ENCODE assay signal across 25 mouse cellular contexts in the genomic region with DNA sequence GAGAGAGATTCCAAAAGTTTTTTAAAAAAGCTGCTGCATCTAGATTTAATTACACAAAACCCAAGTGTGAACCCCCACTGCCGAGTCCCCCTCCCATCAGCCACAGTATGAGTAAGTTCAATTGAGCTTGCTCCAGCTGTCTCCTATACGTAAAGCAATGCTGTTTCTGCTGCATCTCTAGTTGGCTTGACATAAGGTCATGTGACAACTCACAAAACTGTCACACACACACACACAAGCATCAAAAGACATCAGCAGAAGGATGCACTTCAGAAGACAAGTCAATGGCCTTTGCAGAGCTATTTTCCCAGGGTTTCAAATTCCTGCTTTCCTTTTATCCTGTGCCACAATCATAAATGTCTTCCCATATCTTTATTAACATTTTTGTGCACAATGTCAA. TPM values are rescaled to one million over a fixed set of nuclear protein-coding genes. Genes with fewer than 3 reads are reported as not detected.
A peak's percentile ranks its signal among the peaks of the same experiment; 100 is the strongest.
DNase-seq lines count a peak whose midpoint lies in the region; ATAC-seq and TF ChIP-seq lines count a peak whose summit lies in the region.
"Had no signal": no experiment of that assay in that cellular context is flagged by ENCODE, and none has a peak within 500 bp of the region (broad histone marks: within the 10 kb centered on the region; RNA-seq: fewer than 3 reads in every experiment).

No protein-coding gene starts in this region.

- no peak overlapping the region for H3K4me3 ChIP-seq in kidney, embryonic 15.5 days (replicated peaks)
- no peak overlapping the region for H3K4me3 ChIP-seq in kidney, embryonic 14.5 days (ENCODE audit: low read length)
- H3K4me3 ChIP-seq in kidney, postnatal 0 days (replicated peaks; ENCODE audit: low read depth, low read length) = no peak overlapping the region
- no peak overlapping the region for H3K4me3 ChIP-seq in lung, embryonic 15.5 days
- no peak overlapping the region for H3K4me3 ChIP-seq in lung, postnatal 0 days (ENCODE audit: low read depth, low read length)
- no peak overlapping the region for H3K4me3 ChIP-seq in lung, adult 2 months (replicated peaks; ENCODE audit: extremely low read depth, low read depth, low read length)
- H3K4me3 ChIP-seq: embryonic facial prominence, embryonic 10.5 days; embryonic facial prominence, embryonic 12.5 days; forebrain, embryonic 13.5 days had no signal

- no peaks in the 10 kb centered on the region for H3K36me3 ChIP-seq in kidney, embryonic 15.5 days
- no peaks in the 10 kb centered on the region for H3K36me3 ChIP-seq in kidney, embryonic 14.5 days (ENCODE audit: control insufficient read depth, insufficient read depth, low read length)
- H3K36me3 ChIP-seq in kidney, postnatal 0 days (ENCODE audit: insufficient read depth, low read length) = no peaks in the 10 kb centered on the region
- H3K36me3 ChIP-seq in lung, embryonic 15.5 days = no peaks in the 10 kb centered on the region
- no peaks in the 10 kb centered on the region for H3K36me3 ChIP-seq in lung, postnatal 0 days (ENCODE audit: insufficient read depth, low read length)
- H3K36me3 ChIP-seq: embryonic facial prominence, embryonic 10.5 days; embryonic facial prominence, embryonic 12.5 days; G1E had no signal

- no peak overlapping the region for H3K27ac ChIP-seq in kidney, embryonic 15.5 days
- H3K27ac ChIP-seq in kidney, embryonic 14.5 days (ENCODE audit: low read depth, low read length) = no peak overlapping the region
- no peak overlapping the region for H3K27ac ChIP-seq in kidney, postnatal 0 days
- no peak overlapping the region for H3K27ac ChIP-seq in lung, embryonic 15.5 days
- no peak overlapping the region for H3K27ac ChIP-seq in lung, postnatal 0 days (ENCODE audit: low read length)
- H3K27ac ChIP-seq: embryonic facial prominence, embryonic 10.5 days; embryonic facial prominence, embryonic 12.5 days; forebrain, embryonic 13.5 days had no signal

- TF ChIP-seq EP300 in lung, postnatal 0 days (IDR thresholded peaks at IDR 0.05) = no peak

- no peaks in the 10 kb centered on the region for H3K27me3 ChIP-seq in kidney, embryonic 15.5 days
- no peaks in the 10 kb centered on the region for H3K27me3 ChIP-seq in kidney, embryonic 14.5 days (ENCODE audit: control insufficient read depth, insufficient read depth, low read length)
- no peaks in the 10 kb centered on the region for H3K27me3 ChIP-seq in kidney, postnatal 0 days (ENCODE audit: insufficient read depth, low read length)
- no peaks in the 10 kb centered on the region for H3K27me3 ChIP-seq in lung, embryonic 15.5 days
- no peaks in the 10 kb centered on the region for H3K27me3 ChIP-seq in lung, postnatal 0 days (replicated peaks; ENCODE audit: insufficient read depth, low read length)
- H3K27me3 ChIP-seq: CH12.LX; embryonic facial prominence, embryonic 12.5 days; forebrain, embryonic 13.5 days; Patski had no signal

- peak; percentile 73 for ATAC-seq in kidney, embryonic 15.5 days (replicated peaks; ENCODE audit: low FRiP score)
- ATAC-seq in kidney, embryonic 14.5 days (ENCODE audit: low FRiP score, low TSS enrichment) = no peak
- no peak for ATAC-seq in kidney, postnatal 0 days (replicated peaks; ENCODE audit: low FRiP score, low read depth)
- peak; percentile 55; the same call in 1 of the 2 replicates for ATAC-seq in lung, embryonic 15.5 days (ENCODE audit: borderline replicate concordance, extremely low read depth, low FRiP score, low TSS enrichment)
- ATAC-seq in lung, postnatal 0 days = peak; percentile 49
- ATAC-seq: activated CD4-positive, CD25-positive, alpha-beta regulatory T cell, adult 4 months; CD4-positive, CD25-positive, alpha-beta regulatory T cell, adult 4 months; forebrain, embryonic 13.5 days; Patski had no signal

- peaks cover 4% of the 10 kb centered on the region for H3K4me1 ChIP-seq in kidney, embryonic 15.5 days
- H3K4me1 ChIP-seq in kidney, embryonic 14.5 days (ENCODE audit: control insufficient read depth, insufficient read depth, low read length) = no peaks in the 10 kb centered on the region
- no peaks in the 10 kb centered on the region for H3K4me1 ChIP-seq in kidney, postnatal 0 days (replicated peaks; ENCODE audit: insufficient read depth, low read length)
- H3K4me1 ChIP-seq in lung, embryonic 15.5 days = peaks cover 6% of the 10 kb centered on the region
- H3K4me1 ChIP-seq in lung, postnatal 0 days (ENCODE audit: insufficient read depth, low read depth, low read length) = peaks cover 4% of the 10 kb centered on the region; the same call in 1 of the 2 replicates
- peaks cover 2% of the 10 kb centered on the region; the same call in 1 of the 2 replicates for H3K4me1 ChIP-seq in lung, adult 2 months (ENCODE audit: control insufficient read depth, insufficient read depth, low read length)

- no peak for TF ChIP-seq CTCF in kidney, postnatal 0 days (IDR thresholded peaks at IDR 0.05; ENCODE audit: low read depth)
- TF ChIP-seq CTCF in lung, postnatal 0 days (IDR thresholded peaks at IDR 0.05) = no peak
- TF ChIP-seq CTCF in lung, adult 2 months (IDR thresholded peaks at IDR 0.05; ENCODE audit: insufficient read depth, low read length) = no peak

- no peak overlapping the region for H3K9ac ChIP-seq in kidney, embryonic 15.5 days
- no peak overlapping the region for H3K9ac ChIP-seq in kidney, embryonic 14.5 days (ENCODE audit: low read depth, low read length)
- no peak overlapping the region for H3K9ac ChIP-seq in kidney, postnatal 0 days (ENCODE audit: low read depth, low read length)
- no peak overlapping the region for H3K9ac ChIP-seq in lung, embryonic 15.5 days
- no peak overlapping the region for H3K9ac ChIP-seq in lung, postnatal 0 days (replicated peaks; ENCODE audit: low read depth)
- H3K9ac ChIP-seq: embryonic facial prominence, embryonic 12.5 days; forebrain, embryonic 13.5 days had no signal

- 56% methylated on average over 2 of the region's 2 CpGs for WGBS in kidney, embryonic 15.5 days
- WGBS in kidney, embryonic 14.5 days = 58% methylated on average over 2 of the region's 2 CpGs
- whole genome bisulfite sequencing in kidney, postnatal 0 days = 51% methylated on average over 2 of the region's 2 CpGs
- WGBS in lung, embryonic 15.5 days = 55% methylated on average over 2 of the region's 2 CpGs
- 63% methylated on average over 2 of the region's 2 CpGs for WGBS in lung, postnatal 0 days
- 79% methylated on average over 2 of the region's 2 CpGs for WGBS in lung, adult 2 months

- no peak overlapping the region for H3K4me2 ChIP-seq in kidney, embryonic 15.5 days
- H3K4me2 ChIP-seq in kidney, embryonic 14.5 days (replicated peaks; ENCODE audit: low read depth, low read length) = no peak overlapping the region
- no peak overlapping the region for H3K4me2 ChIP-seq in kidney, postnatal 0 days (ENCODE audit: low read length)
- no peak overlapping the region for H3K4me2 ChIP-seq in lung, embryonic 15.5 days
- H3K4me2 ChIP-seq in lung, postnatal 0 days (replicated peaks; ENCODE audit: low read depth, low read length) = no peak overlapping the region
- H3K4me2 ChIP-seq: embryonic facial prominence, embryonic 12.5 days; forebrain, embryonic 13.5 days had no signal

- TF ChIP-seq POLR2A in lung, adult 2 months (IDR thresholded peaks at IDR 0.05; ENCODE audit: borderline replicate concordance, extremely low read depth, low read depth, low read length) = no peak

- DNase-seq in kidney, postnatal 0 days (ENCODE audit: low spot score) = peak; percentile 71
- no peak for DNase-seq in kidney, adult 11 months
- no peak for DNase-seq in lung, postnatal 10 days
- no peak for DNase-seq in lung, postnatal 0 days (ENCODE audit: low spot score)
- no peak for DNase-seq in lung, adult 2 months
- DNase-seq: adrenal gland, adult 8-10 months; adrenal gland, postnatal 14 days; adrenal gland, postnatal 36 days; B cell, adult 2 months; cerebellum, adult 11-12 months; cerebellum, adult 2 months; cerebellum, adult 9-10 months; cerebellum, postnatal 10 days; cerebellum, postnatal 25 days had no signal

- H3K9me3 ChIP-seq in kidney, embryonic 15.5 days (replicated peaks) = no peaks in the 10 kb centered on the region
- no peaks in the 10 kb centered on the region for H3K9me3 ChIP-seq in kidney, embryonic 14.5 days (ENCODE audit: control insufficient read depth, low read length)
- H3K9me3 ChIP-seq in kidney, postnatal 0 days (replicated peaks; ENCODE audit: low read length) = no peaks in the 10 kb centered on the region
- H3K9me3 ChIP-seq in lung, embryonic 15.5 days = no peaks in the 10 kb centered on the region
- no peaks in the 10 kb centered on the region for H3K9me3 ChIP-seq in lung, postnatal 0 days (ENCODE audit: low read length)
- H3K9me3 ChIP-seq: embryonic facial prominence, embryonic 10.5 days; embryonic facial prominence, embryonic 12.5 days; forebrain, embryonic 13.5 days; G1E had no signal

RNA-seq across cellular contexts. Expression of gene 1190002N15Rik, which starts 49.9 kb away (rescaled TPM):
- 8.6 and 12.0 TPM in 2 replicates for polyA plus RNA-seq in kidney, embryonic 15.5 days (2015; fragmentation: Nextera tagmentation; extraction: Ambion mirVana)
- polyA plus RNA-seq in kidney, embryonic 14.5 days (2014; fragmentation: Nextera tagmentation; extraction: Ambion mirVana) = 17.8 and 17.9 TPM in 2 replicates
- polyA plus RNA-seq in kidney, postnatal 0 days (2015; fragmentation: Nextera tagmentation; extraction: Ambion mirVana) = 16.3 and 22.3 TPM in 2 replicates
- 26.0 and 29.0 TPM in 2 replicates for polyA plus RNA-seq in lung, embryonic 15.5 days (2015; fragmentation: Nextera tagmentation; extraction: Ambion mirVana)
- polyA plus RNA-seq in lung, postnatal 0 days (2015; fragmentation: Nextera tagmentation; extraction: Ambion mirVana) = 23.7 and 34.1 TPM in 2 replicates
- 52.6 and 60.7 TPM in 2 replicates for polyA plus RNA-seq in lung, adult 2 months (2012; rRNA removed)

Comparison
In these comparisons a context has a peak if more than half of its experiments do, and no peak if none do; other contexts are left out.
1. ATAC-seq: peak in kidney, embryonic 15.5 days (single experiment), lung, embryonic 15.5 days (single experiment) and lung, postnatal 0 days (single experiment); none in kidney, embryonic 14.5 days (single experiment) and kidney, postnatal 0 days (single experiment).